Mouse (Mus musculus) splenic B cell, adult 2 months (primary cell): Measurements from ENCODE around the gene Tagln2.

Experiments
- DNase-seq: peaks from one replicate; pipeline ENCODE4 v3.0.0-alpha.2; 2011; ENCODE audit warnings: low read depth, low spot score
- H3K27me3 ChIP-seq: 2 replicates; pipeline ENCODE4 v1.6.1; 2012; ENCODE audit warnings: mild to moderate bottlenecking, low read length, moderate library complexity, mixed read lengths; ENCODE audit not compliant: control insufficient read depth, poor library complexity, insufficient read depth, severe bottlenecking
- H3K36me3 ChIP-seq: 2 replicates; pipeline ENCODE4 v1.6.1; 2012; ENCODE audit warnings: mild to moderate bottlenecking, low read length, moderate library complexity, mixed read lengths; ENCODE audit not compliant: control insufficient read depth, poor library complexity, insufficient read depth, severe bottlenecking

Gene Tagln2

GRCm38 (mm10) chr1:172548501-172548900 lies 48.7 kb downstream of the Tagln2 start:
- Histone ChIP-seq H3K36me3 (peaks cover 2% of the 10 kb centered on the region; the same call in 1 of the 2 replicates), H3K27me3 (no peaks in the 10 kb centered on the region)
- DNase-seq: peak; percentile 66

DNA sequence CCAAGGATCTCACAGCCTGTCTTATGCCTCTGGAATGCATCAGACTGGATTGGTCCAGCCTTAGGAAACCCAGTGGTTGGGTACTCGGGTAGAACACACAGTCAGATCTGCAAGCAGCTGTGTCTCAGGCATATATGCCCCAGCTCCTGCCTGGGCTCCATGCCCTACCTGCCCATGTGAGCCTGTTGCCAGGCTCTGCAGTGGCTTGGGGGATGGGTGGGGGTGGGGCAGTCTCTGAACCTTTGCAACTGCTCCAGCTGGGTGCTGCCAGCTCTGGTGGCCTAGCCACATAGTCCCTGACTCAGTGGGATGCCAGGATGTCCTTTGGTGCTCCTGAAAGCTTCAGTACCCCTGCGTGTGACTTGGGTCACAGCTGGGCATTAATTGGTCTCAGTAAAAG lies 49.5 kb downstream of the Tagln2 start:
- DNase-seq: peak; percentile 20
- no peaks in the 10 kb centered on the region for H3K27me3 ChIP-seq
- H3K36me3 ChIP-seq: peaks cover 2% of the 10 kb centered on the region; the same call in 1 of the 2 replicates

DNA sequence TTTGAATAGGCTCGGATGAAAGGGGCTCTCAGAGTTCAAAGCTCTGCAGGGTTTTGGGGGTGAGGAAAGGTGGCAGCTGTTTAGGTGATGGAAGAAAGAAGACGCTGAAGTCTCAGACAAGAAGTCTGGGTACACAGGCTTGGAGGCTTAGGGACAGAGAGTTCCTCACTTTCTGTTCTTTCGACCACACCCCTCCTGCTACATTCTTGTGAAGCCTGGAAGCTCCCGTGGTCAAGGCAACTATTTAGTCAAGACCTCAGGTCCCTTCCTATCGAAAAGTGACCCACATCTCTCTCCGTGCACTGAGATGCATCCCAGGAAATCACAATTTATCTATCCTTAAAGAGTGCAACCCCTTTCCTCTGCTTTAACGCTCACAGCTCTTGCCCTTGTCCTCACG lies 49.9 kb downstream of the Tagln2 start:
- DNase-seq: no peak
- peaks cover 2% of the 10 kb centered on the region; the same call in 1 of the 2 replicates for H3K36me3 ChIP-seq
- H3K27me3 ChIP-seq: no peaks in the 10 kb centered on the region

- Histone ChIP-seq H3K36me3 (no peaks in the 10 kb centered on the region), H3K27me3 (no peaks in the 10 kb centered on the region)
- peak; percentile 84 for DNase-seq
Measured at GRCm38 (mm10) chr1:172550551-172550951, 50.7 kb downstream of the Tagln2 start.

GRCm38 (mm10) chr1:172551009-172551408 lies 51.2 kb downstream of the Tagln2 start:
- H3K36me3 ChIP-seq: no peaks in the 10 kb centered on the region
- DNase-seq: no peak
- H3K27me3 ChIP-seq: no peaks in the 10 kb centered on the region

GRCm38 (mm10) chr1:172552623-172553022 lies 52.8 kb downstream of the Tagln2 start:
- Histone ChIP-seq H3K36me3 (no peaks in the 10 kb centered on the region), H3K27me3 (no peaks in the 10 kb centered on the region)
- no peak for DNase-seq

DNA sequence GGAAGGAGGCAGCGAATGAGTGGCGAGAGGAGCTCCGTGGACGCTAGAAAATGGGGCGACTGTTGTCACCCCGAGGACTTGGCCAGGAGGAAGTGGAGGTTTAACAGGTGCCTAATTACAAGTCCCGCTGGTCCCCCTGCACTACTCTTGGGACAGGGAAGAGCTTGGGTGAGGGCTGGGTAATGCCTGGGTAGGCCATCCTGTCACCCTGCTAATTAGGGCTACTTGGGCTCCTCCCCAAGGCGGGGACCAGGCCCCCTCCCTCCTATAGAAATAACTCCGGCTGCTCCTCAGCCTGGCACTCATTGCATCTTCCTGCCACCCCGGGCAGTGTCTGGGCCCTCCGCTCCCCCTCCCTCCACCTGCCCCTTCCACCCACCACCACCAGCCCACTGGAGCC lies 55.8 kb downstream of the Tagln2 start, which contains the start of gene Vsig8:
TSS of gene Vsig8 (plus strand) at position 301 of the 400 bp plus-strand sequence.
- Histone ChIP-seq H3K27me3 (no peaks in the 10 kb centered on the region), H3K36me3 (no peaks in the 10 kb centered on the region)
- DNase-seq: no peak
